Mouse (Mus musculus): Measurements from ENCODE around the gene Ccdc88a.

- TF ChIP-seq POLR2A (IDR thresholded peaks at IDR 0.05; ENCODE audit: low read depth, low read length) = no peak
- no peak for TF ChIP-seq CTCF (IDR thresholded peaks at IDR 0.05; ENCODE audit: extremely low read depth, insufficient read depth, insufficient read length, insufficient replicate concordance)
Observed at GRCm38 (mm10) chr11:29400374-29400773, 26.9 kb downstream of the Ccdc88a start.
